Mouse (Mus musculus): Measurements from ENCODE around the gene Wdr70. TPM values are rescaled to one million over a fixed set of nuclear protein-coding genes. Genes with fewer than 3 reads are reported as not detected.

Wdr70 gene
- total and polyA plus RNA-seq, 3 experiments = 21.9 to 37.1 (median 23.6) TPM

- H3K9ac ChIP-seq (ENCODE audit: insufficient read depth, low read depth) = no peak overlapping the region
- H3K79me2 ChIP-seq (replicated peaks; ENCODE audit: control insufficient read depth, extremely low read depth, insufficient read depth, poor library complexity, severe bottlenecking) = no peaks in the 10 kb centered on the region
- H3K4me1 ChIP-seq (ENCODE audit: control insufficient read depth in 1 of 2, insufficient read depth in 2 of 2) = no peaks in the 10 kb centered on the region
- dilution Hi-C loops (cut with MboI; ENCODE audit: extremely low pct_ligation_motif_present, extremely low pct_unique_long_range_greater_than_20kb, low sequenced_read_pairs) (no loop called here), in situ Hi-C loops (cut with MboI; ENCODE audit: low pct_ligation_motif_present, low pct_unique_long_range_greater_than_20kb, low sequenced_read_pairs) (no loop called here)
- H3K27me3 ChIP-seq (replicated peaks) = no peaks in the 10 kb centered on the region
- H3K9me3 ChIP-seq (replicated peaks; ENCODE audit: low read length) = no peaks in the 10 kb centered on the region
- H3K27ac ChIP-seq (ENCODE audit: insufficient read depth, low read depth) = no peak overlapping the region
- no peak overlapping the region for H3K4me3 ChIP-seq (replicated peaks in 1 of 3; ENCODE audit: low read depth in 2 of 3, low read length in 2 of 3, poor library complexity in 1 of 3)
- DNase-seq (ENCODE audit: extremely low read depth) = no peak
- no peak overlapping the region for H3K4me2 ChIP-seq (ENCODE audit: insufficient read depth, low read depth, poor library complexity, severe bottlenecking)
- H3K36me3 ChIP-seq (replicated peaks in 1 of 2; ENCODE audit: control insufficient read depth in 1 of 2, insufficient read depth in 1 of 2, low read length in 1 of 2) = peaks cover 5 to 34% of the 10 kb centered on the region in 2 experiments
- no peak for TF ChIP-seq TBP (conservative IDR thresholded peaks at IDR 0.05; ENCODE audit: low read depth, low read length)
- TF ChIP-seq CTCF (conservative IDR thresholded peaks at IDR 0.05 in 1 of 2, IDR thresholded peaks at IDR 0.05 in 1 of 2; ENCODE audit: low read depth in 2 of 2, low read length in 2 of 2) = no peak
- TF ChIP-seq ZC3H11A (IDR thresholded peaks at IDR 0.05; ENCODE audit: low read depth, low read length) = no peak
- no peak for TF ChIP-seq EP300 (IDR thresholded peaks at IDR 0.05; ENCODE audit: low read length)
- TF ChIP-seq IRF4 (IDR thresholded peaks at IDR 0.05; ENCODE audit: low read depth, low read length) = no peak
- no peak for TF ChIP-seq SMC3 (IDR thresholded peaks at IDR 0.05; ENCODE audit: low read depth, low read length)
- TF ChIP-seq PAX5 (IDR thresholded peaks at IDR 0.05; ENCODE audit: low read length) = no peak
- no peak for TF ChIP-seq SIN3A (IDR thresholded peaks at IDR 0.05; ENCODE audit: low read length)
- TF ChIP-seq JUN (IDR thresholded peaks at IDR 0.05; ENCODE audit: insufficient read depth, low read depth, low read length) = no peak
- no peak for TF ChIP-seq MAFK (IDR thresholded peaks at IDR 0.05; ENCODE audit: insufficient replicate concordance, low read length)
- no peak for TF ChIP-seq CHD1 (IDR thresholded peaks at IDR 0.05; ENCODE audit: low read depth, low read length)
- TF ChIP-seq E2F4 (IDR thresholded peaks at IDR 0.05; ENCODE audit: insufficient replicate concordance, low read depth, low read length) = no peak
- no peak for TF ChIP-seq MEF2A (IDR thresholded peaks at IDR 0.05; ENCODE audit: borderline replicate concordance, low read depth, low read length)
- no peak for TF ChIP-seq POLR2A (IDR thresholded peaks at IDR 0.05; ENCODE audit: low read depth, low read length)
- TF ChIP-seq ETS1 (conservative IDR thresholded peaks at IDR 0.05; ENCODE audit: low read depth, low read length) = no peak
- TF ChIP-seq HCFC1 (IDR thresholded peaks at IDR 0.05; ENCODE audit: low read depth, low read length) = no peak
- TF ChIP-seq RCOR1 (conservative IDR thresholded peaks at IDR 0.05; ENCODE audit: low read depth, low read length) = no peak
Measured at GRCm38 (mm10) chr15:7875879-7876278, 223.1 kb downstream of the Wdr70 start.

DNA sequence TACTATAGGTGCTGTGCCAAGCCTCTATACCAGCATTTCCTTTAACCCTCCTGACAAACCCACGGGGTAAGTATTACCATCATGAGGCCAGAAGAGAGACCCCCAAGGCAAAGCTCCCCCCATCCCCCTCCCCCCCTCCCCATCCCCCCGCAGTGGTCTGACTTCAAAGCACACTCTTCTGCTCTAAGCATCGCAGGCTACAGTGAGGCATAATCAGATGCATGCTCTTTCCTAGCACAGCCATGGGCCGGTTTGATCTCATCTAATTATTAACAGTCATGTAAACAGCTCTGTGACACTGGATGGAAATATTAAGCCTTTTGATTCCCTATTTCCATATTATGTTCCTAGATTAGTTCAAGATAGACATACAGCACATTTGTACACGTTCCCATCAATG lies 226.5 kb downstream of the Wdr70 start:
- no peaks in the 10 kb centered on the region for H3K79me2 ChIP-seq (replicated peaks; ENCODE audit: control insufficient read depth, extremely low read depth, insufficient read depth, poor library complexity, severe bottlenecking)
- no peak overlapping the region for H3K4me2 ChIP-seq (ENCODE audit: insufficient read depth, low read depth, poor library complexity, severe bottlenecking)
- H3K4me3 ChIP-seq (replicated peaks in 1 of 3; ENCODE audit: low read depth in 2 of 3, low read length in 2 of 3, poor library complexity in 1 of 3) = no peak overlapping the region
- no peaks in the 10 kb centered on the region for H3K4me1 ChIP-seq (ENCODE audit: control insufficient read depth in 1 of 2, insufficient read depth in 2 of 2)
- H3K9ac ChIP-seq (ENCODE audit: insufficient read depth, low read depth) = no peak overlapping the region
- no peak for DNase-seq (ENCODE audit: extremely low read depth)
- no peaks in the 10 kb centered on the region for H3K9me3 ChIP-seq (replicated peaks; ENCODE audit: low read length)
- dilution Hi-C loops (cut with MboI; ENCODE audit: extremely low pct_ligation_motif_present, extremely low pct_unique_long_range_greater_than_20kb, low sequenced_read_pairs) (no loop called here), in situ Hi-C loops (cut with MboI; ENCODE audit: low pct_ligation_motif_present, low pct_unique_long_range_greater_than_20kb, low sequenced_read_pairs) (no loop called here)
- no peak overlapping the region for H3K27ac ChIP-seq (ENCODE audit: insufficient read depth, low read depth)
- no peaks in the 10 kb centered on the region for H3K27me3 ChIP-seq (replicated peaks)
- peaks cover 0 to 12% of the 10 kb centered on the region in 2 experiments for H3K36me3 ChIP-seq (replicated peaks in 1 of 2; ENCODE audit: control insufficient read depth in 1 of 2, insufficient read depth in 1 of 2, low read length in 1 of 2)
- TF ChIP-seq TCF12 (IDR thresholded peaks at IDR 0.05; ENCODE audit: low read depth, low read length) (no peak), NRF1 (IDR thresholded peaks at IDR 0.05; ENCODE audit: low read depth, low read length) (no peak), MAFK (IDR thresholded peaks at IDR 0.05; ENCODE audit: insufficient replicate concordance, low read length) (no peak), ZKSCAN1 (IDR thresholded peaks at IDR 0.05; ENCODE audit: borderline replicate concordance, low read depth, low read length) (no peak), BHLHE40 (IDR thresholded peaks at IDR 0.05; ENCODE audit: low read depth, low read length) (no peak), SMC3 (IDR thresholded peaks at IDR 0.05; ENCODE audit: low read depth, low read length) (no peak), KAT2A (IDR thresholded peaks at IDR 0.05; ENCODE audit: insufficient replicate concordance, low read length) (no peak), JUN (IDR thresholded peaks at IDR 0.05; ENCODE audit: insufficient read depth, low read depth, low read length) (no peak), GABPA (IDR thresholded peaks at IDR 0.05; ENCODE audit: insufficient replicate concordance, low read depth, low read length) (no peak), MYC (IDR thresholded peaks at IDR 0.05; ENCODE audit: low read depth, low read length) (no peak), RCOR1 (conservative IDR thresholded peaks at IDR 0.05; ENCODE audit: low read depth, low read length) (no peak), JUND (conservative IDR thresholded peaks at IDR 0.05; ENCODE audit: low read depth, low read length) (no peak), CTCF (conservative IDR thresholded peaks at IDR 0.05 in 1 of 2, IDR thresholded peaks at IDR 0.05 in 1 of 2; ENCODE audit: low read depth in 2 of 2, low read length in 2 of 2) (no peak), TBP (conservative IDR thresholded peaks at IDR 0.05; ENCODE audit: low read depth, low read length) (no peak), USF1 (IDR thresholded peaks at IDR 0.05; ENCODE audit: low read depth, low read length) (no peak), SIN3A (IDR thresholded peaks at IDR 0.05; ENCODE audit: low read length) (no peak), ZNF384 (IDR thresholded peaks at IDR 0.05; ENCODE audit: low read depth, low read length) (no peak), MAZ (IDR thresholded peaks at IDR 0.05; ENCODE audit: low read depth, low read length) (no peak), PAX5 (IDR thresholded peaks at IDR 0.05; ENCODE audit: low read length) (no peak), ETS1 (conservative IDR thresholded peaks at IDR 0.05; ENCODE audit: low read depth, low read length) (no peak)
